Mouse (Mus musculus): ENCODE measurements at regions not wholly inside any gene's neighbourhood (a gene's known extent, or its start where the extent isn't known, plus 50 kb on each side); places are given as distances from the start of the nearest gene placed in this dataset.
A peak's percentile ranks its signal among the peaks of the same experiment; 100 is the strongest.

DNA sequence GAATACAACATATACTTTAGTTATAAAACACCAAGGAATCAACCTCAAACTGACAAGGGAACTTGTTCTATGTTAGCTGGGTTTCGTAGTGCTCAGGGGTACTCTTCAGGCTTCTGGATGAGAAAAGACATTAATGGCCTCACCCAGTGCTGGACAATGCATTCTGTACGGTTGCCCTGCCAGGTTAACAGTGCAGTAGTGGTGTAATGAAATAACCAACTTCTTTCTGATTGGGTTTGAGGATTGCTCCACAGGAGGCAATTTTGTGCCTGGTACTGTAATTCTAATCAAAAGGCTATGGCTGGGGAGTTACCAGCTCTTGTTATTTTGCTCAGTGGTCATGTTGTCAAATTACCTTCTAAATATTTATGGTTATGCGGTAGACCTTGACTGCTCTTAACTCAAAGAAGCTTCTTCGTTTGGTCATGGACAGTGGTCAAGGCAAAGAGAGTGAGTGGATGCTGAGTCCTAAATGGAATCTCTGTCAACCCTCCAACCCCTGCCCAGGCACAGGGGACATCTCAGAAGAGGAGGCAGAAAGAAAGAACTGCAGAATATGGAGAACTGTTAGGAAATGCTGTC is 158.8 kb upstream of the B3gat2 start:
- no peak for DNase-seq (ENCODE audit: low read depth, low spot score)

DNA sequence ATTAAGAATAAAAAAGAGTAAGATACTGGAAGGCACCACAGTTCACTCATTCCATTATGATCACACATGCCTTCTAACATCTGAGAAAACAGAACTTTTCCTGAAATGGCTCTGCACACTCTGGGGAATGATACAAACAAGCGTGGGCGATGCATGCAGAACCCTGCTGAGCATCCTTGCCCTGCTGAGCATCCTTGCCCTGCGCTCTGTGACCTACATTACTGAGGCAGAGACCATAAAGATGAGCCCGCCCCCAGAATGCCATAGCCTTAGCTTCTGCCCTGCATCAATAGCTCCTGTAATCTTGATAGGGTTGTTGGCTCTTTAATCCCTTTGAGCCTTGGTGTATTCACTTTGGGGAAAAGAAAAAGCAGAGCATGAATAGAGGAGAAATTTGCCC is 132.2 kb upstream of the B3gat2 start:
- DNase-seq (ENCODE audit: low read depth, low spot score), result no peak

GRCm38 (mm10) chr1:23645093-23645492 is 116.5 kb upstream of the B3gat2 start:
- no peak for DNase-seq (ENCODE audit: low read depth, low spot score)

- DNase-seq (ENCODE audit: low read depth, low spot score), result no peak
Observed at GRCm38 (mm10) chr1:23648875-23649506, 112.6 kb upstream of the B3gat2 start.

DNA sequence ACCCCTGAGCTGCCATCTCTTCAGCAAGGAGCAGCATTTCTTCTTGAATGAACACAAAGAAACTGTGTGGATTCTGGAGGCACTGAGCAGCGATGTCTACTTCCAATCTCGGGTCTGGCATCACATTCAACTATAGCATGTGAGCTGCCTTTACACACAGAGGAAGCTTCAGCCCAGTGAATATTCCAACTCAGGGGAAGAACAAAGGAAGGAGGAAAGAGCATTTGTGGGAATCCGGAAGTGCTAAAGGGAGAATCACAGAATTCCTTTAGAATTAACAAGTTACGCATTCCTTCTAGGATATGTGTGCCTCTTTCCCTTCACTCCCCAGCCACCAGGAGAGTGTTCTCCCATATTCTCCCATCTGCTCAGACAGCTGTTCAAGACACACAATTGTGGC is 111.7 kb upstream of the B3gat2 start:
- no peak for DNase-seq (ENCODE audit: low read depth, low spot score)

GRCm38 (mm10) chr1:23653628-23654027 is 107.9 kb upstream of the B3gat2 start:
- no peak for DNase-seq (ENCODE audit: low read depth, low spot score)

DNA sequence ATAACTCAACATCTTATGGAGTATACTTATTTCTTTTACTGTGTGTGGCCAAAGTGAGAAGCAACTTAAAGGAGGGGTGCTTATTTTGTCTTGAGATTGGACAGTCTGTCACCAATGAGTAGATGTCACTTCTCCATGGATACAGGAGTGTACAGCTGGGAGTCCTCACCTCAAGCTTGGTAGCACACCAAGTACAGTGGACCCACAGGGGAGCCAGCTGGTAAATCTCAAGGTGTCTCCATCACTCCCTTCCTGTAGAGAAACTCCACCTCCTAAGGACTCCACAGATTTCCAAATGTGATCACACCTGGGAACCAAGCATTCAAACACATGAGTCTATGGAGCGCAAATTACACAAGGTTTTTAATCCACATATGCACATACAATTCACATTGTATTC is 105.8 kb upstream of the B3gat2 start:
- no peak for DNase-seq (ENCODE audit: low read depth, low spot score)

DNA sequence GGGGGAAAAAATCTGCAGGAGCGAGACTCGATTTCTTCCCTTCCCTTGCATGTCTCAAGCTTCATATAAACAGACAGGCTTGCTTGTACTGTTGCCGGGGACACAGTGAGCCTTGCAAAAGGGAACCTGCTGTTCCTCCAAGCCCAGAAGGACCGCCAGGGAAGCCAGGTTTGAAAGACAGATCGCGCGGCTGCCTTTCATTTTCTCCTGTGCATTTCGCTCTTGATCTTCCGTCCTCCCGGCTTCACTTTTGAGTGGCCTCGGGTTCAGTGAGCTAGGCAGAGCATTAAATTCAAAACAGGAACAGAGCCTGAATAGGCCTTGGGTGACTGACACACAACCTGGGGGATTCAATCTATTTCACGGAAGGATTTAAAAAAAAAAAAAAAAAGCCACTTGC is 105.3 kb upstream of the B3gat2 start:
- DNase-seq (ENCODE audit: low read depth, low spot score), result peak; percentile 22

DNA sequence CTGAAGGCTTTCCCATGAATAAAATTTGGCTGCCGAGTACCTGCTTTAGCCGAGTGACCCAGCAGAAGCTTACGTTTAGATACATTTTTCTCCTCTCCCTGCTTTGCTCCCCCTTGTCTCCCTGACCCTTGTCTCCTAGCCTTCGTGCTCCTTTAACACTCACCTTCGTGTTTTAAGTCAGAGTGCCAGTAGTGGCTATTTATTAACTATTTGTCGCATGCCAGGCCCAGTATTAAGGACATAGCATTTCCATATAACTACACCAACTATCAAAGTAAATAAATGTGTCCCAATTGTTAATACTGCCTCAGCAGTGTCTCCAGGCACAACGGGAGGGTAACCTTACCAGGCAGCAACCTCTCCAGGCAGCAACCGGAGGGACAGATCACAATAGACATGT is 104.8 kb upstream of the B3gat2 start:
- no peak for DNase-seq (ENCODE audit: low read depth, low spot score)

DNA sequence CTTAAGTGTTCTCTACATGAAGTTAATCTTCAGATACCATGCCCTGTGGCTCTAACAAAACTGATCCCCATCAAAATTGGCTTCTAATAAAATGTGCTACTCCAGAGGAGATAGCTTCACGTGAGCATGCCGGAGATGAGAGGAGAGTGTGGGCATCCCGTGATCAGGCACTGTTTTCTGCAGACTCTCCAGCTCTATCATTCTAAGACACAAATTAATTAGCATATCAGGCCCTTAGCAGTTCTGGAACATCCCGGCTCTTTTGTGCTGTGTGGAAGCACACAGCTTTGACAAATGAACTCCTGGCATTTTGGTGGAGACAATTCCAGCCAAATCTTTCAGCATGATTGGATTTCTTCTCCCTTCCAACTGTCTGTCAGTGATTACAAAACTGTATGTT is 91.0 kb upstream of the B3gat2 start:
- no peak for DNase-seq (ENCODE audit: low read depth, low spot score)

DNA sequence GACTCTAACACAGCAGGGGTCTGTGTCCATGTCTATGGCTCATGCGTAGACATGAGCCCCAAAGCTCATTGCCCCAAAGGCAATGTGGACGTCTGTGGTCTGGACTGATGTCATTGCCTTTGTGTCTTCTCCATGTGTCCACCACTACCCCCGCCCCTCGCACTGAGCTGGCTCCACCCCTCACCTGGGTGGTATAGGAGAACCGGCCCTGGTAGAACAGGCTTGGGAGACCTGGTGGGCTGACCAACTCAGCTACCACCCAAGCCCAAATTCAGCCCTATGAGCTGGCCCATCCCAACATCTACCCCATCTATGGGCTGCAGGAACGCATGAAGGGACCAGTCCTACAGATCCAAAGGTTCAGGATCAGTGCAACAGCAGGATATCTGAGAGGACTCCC is 87.2 kb upstream of the B3gat2 start:
- DNase-seq (ENCODE audit: low read depth, low spot score), result no peak

DNA sequence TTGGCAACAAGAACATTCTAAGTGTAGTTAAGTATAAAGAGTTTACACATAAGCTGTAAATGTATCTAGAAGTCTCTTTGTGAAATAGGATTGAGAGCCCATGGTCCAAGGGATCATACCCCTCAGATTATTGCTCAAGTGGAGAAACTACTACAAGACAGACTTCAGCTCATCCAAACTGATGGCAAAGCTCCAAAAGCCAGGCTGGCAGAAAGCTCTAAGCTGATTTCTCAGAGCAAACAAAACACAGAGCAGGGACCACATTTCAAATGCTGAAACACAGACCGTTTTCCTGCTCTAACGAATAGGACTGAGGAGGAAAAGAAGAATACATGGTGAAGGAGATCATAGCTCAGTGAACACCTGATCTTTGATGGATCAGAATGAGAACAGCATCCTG is 85.3 kb upstream of the B3gat2 start:
- no peak for DNase-seq (ENCODE audit: low read depth, low spot score)

DNA sequence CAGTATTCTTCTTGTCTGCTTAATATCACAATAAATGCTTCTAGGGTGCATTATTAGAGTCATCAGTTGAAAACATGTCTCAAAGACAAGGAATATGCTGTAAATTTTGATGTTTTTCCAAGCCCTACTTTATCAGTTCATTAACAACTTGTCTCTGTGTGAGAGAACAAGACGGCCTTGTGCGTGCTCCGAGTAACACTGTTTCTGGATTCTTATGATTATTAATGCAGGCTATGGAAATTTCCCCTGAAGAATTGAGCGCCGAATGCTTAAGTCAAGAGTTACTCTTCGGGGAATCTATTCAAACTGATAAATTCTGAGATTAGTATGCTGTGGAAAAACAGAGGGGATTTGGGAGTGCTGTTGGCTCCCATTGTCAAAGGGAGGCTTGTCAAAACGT is 72.2 kb upstream of the B3gat2 start:
- DNase-seq (ENCODE audit: low read depth, low spot score), result no peak

DNA sequence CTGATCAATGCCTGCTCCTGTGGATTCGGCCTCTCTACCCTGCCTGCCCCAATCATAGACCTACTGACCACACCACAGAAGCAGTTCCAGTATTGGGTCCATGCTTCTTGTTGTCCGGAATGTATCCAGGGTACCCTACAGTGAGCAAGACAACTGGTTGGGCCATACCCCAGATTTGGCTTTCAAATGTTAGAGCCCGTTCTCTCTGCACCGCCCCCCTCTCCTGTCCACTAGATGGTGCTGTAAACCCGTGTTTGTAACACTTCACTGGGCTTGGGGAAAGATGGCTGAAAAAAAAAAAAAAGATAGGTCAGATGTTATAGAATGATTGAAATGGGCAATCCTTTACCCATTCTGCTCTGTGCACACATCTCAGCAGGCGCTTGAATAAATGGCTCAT is 56.1 kb upstream of the B3gat2 start:
- peak; percentile 40 for DNase-seq (ENCODE audit: low read depth, low spot score)

GRCm38 (mm10) chr1:23706450-23706849 is 55.1 kb upstream of the B3gat2 start:
- no peak for DNase-seq (ENCODE audit: low read depth, low spot score)

Data from brain, embryonic 18.5 days (tissue).